Mouse (Mus musculus) myocyte (in vitro differentiated cells): ENCODE measurements around the gene Pcolce2. TPM values are rescaled to one million over a fixed set of nuclear protein-coding genes. Genes with fewer than 3 reads are reported as not detected.

Experiments
- H3K27me3 ChIP-seq: one replicate; pipeline ENCODE4 v1.6.1; 2011; ENCODE audit not compliant: control insufficient read depth, insufficient read depth, insufficient read length
- H3K36me3 ChIP-seq: one replicate; pipeline ENCODE4 v1.6.1; 2011; ENCODE audit not compliant: control insufficient read depth, insufficient read depth
- H3K4me2 ChIP-seq: one replicate; pipeline ENCODE4 v1.6.1; 2011; ENCODE audit warnings: low read depth, control low read depth
- H3K4me3 ChIP-seq: one replicate; pipeline ENCODE4 v1.5.1; 2011; ENCODE audit warnings: mild to moderate bottlenecking, control low read depth, moderate library complexity
- H3K79me2 ChIP-seq: one replicate; pipeline ENCODE4 v1.6.1; 2011; ENCODE audit not compliant: control insufficient read depth, insufficient read depth
- H3ac ChIP-seq: one replicate; pipeline ENCODE4 v1.6.1; 2011; ENCODE audit not compliant: control insufficient read depth, insufficient read length
- CEBPB ChIP-seq: IDR thresholded peaks from 2 replicates; pipeline ENCODE4 v1.6.1; 2011; ENCODE audit warnings: mild to moderate bottlenecking, moderate library complexity; ENCODE audit not compliant: poor library complexity, insufficient read depth, severe bottlenecking
- E2F4 ChIP-seq: IDR thresholded peaks from one replicate; pipeline ENCODE4 v1.6.1; 2011; ENCODE audit warnings: mild to moderate bottlenecking, control low read depth, moderate library complexity; ENCODE audit not compliant: insufficient read depth
- MAX ChIP-seq: IDR thresholded peaks from one replicate; pipeline ENCODE4 v1.6.1; 2011; ENCODE audit warnings: low read depth, mild to moderate bottlenecking, control low read depth
- MYOD1 ChIP-seq, 3 experiments: IDR thresholded peaks; one replicate each; pipeline ENCODE4 v1.6.1; 2011; ENCODE audit warnings: control low read depth in 2 of 3, low read depth in 2 of 3, mild to moderate bottlenecking in 2 of 3, moderate library complexity in 1 of 3; ENCODE audit not compliant: insufficient read length in 2 of 3, control insufficient read depth in 1 of 3
- MYOG ChIP-seq, 3 experiments: IDR thresholded peaks; one replicate each; pipeline ENCODE4 v1.6.1; 2011; ENCODE audit warnings: control low read depth in 2 of 3, low read depth in 2 of 3, mild to moderate bottlenecking in 2 of 3; ENCODE audit not compliant: insufficient read length in 2 of 3, control insufficient read depth in 1 of 3, insufficient read depth in 1 of 3
- POLR2A ChIP-seq: IDR thresholded peaks from one replicate; pipeline ENCODE4 v1.6.1; 2011; ENCODE audit warnings: low read depth, mild to moderate bottlenecking, control low read depth, moderate library complexity; ENCODE audit not compliant: insufficient read length
- POLR2AphosphoS2 ChIP-seq: IDR thresholded peaks from one replicate; pipeline ENCODE4 v1.6.1; 2011; ENCODE audit warnings: low read depth, control low read depth; ENCODE audit not compliant: insufficient read length
- REST ChIP-seq: IDR thresholded peaks from one replicate; pipeline ENCODE4 v1.6.1; 2011; ENCODE audit warnings: mild to moderate bottlenecking, control low read depth, moderate library complexity; ENCODE audit not compliant: insufficient read depth, insufficient read length
- SRF ChIP-seq: IDR thresholded peaks from one replicate; pipeline ENCODE4 v1.6.1; 2011; ENCODE audit warnings: low read depth; ENCODE audit not compliant: control insufficient read depth, insufficient read length
- TCF12 ChIP-seq: IDR thresholded peaks from one replicate; pipeline ENCODE4 v1.6.1; 2011; ENCODE audit warnings: mild to moderate bottlenecking, control low read depth; ENCODE audit not compliant: poor library complexity, insufficient read depth, severe bottlenecking
- TCF3 ChIP-seq: IDR thresholded peaks from one replicate; pipeline ENCODE4 v1.6.1; 2011; ENCODE audit warnings: low read depth, control low read depth; ENCODE audit not compliant: insufficient read length
- USF1 ChIP-seq: IDR thresholded peaks from one replicate; pipeline ENCODE4 v1.6.1; 2011; ENCODE audit warnings: low read depth, mild to moderate bottlenecking, control low read depth, moderate library complexity
- polyA plus RNA-seq: library from polyadenylated mRNA; unstranded; fragments of >200 nt; fragmentation: generic; extraction: Trizol; gene quantifications from one replicate; pipeline ENCODE4 v1.2.1, GENCODE M21; 2012; ENCODE audit warnings: missing spikeins

The Pcolce2 gene
- polyA plus RNA-seq, 1 experiment: 13.9 TPM

GRCm38 (mm10) chr9:95694526-95694925 is 57.1 kb downstream of the Pcolce2 start:
- TF ChIP-seq SRF: no peak
- TF ChIP-seq REST: no peak
- H3K4me2 ChIP-seq: no peak overlapping the region
- no peaks in the 10 kb centered on the region for H3K36me3 ChIP-seq
- H3K79me2 ChIP-seq: no peaks in the 10 kb centered on the region
- no peak overlapping the region for H3ac ChIP-seq
- H3K4me3 ChIP-seq: no peak overlapping the region
- H3K27me3 ChIP-seq: no peaks in the 10 kb centered on the region

- Histone ChIP-seq H3K27me3 (no peaks in the 10 kb centered on the region), H3K4me2 (no peak overlapping the region), H3K36me3 (no peaks in the 10 kb centered on the region), H3ac (no peak overlapping the region), H3K79me2 (no peaks in the 10 kb centered on the region), H3K4me3 (no peak overlapping the region)
- no peak for TF ChIP-seq CEBPB
- TF ChIP-seq REST: no peak
- TF ChIP-seq POLR2AphosphoS2: no peak
- TF ChIP-seq MAX: no peak
- no peak for TF ChIP-seq SRF
- no peak for TF ChIP-seq USF1
- TF ChIP-seq MYOD1 (IDR thresholded peaks at IDR 0.05; ENCODE audit: control insufficient read depth in 1 of 3, insufficient read length in 2 of 3, low read depth in 2 of 3): no peak
- no peak for TF ChIP-seq MYOG (IDR thresholded peaks at IDR 0.05; ENCODE audit: control insufficient read depth in 1 of 3, insufficient read depth in 1 of 3, insufficient read length in 2 of 3, low read depth in 2 of 3)
- TF ChIP-seq TCF3: no peak
These were observed 57.6 kb downstream of the Pcolce2 start for GRCm38 (mm10) chr9:95695023-95695422.

GRCm38 (mm10) chr9:95696581-95696980 is 59.2 kb downstream of the Pcolce2 start:
- no peaks in the 10 kb centered on the region for H3K27me3 ChIP-seq
- no peaks in the 10 kb centered on the region for H3K79me2 ChIP-seq
- TF ChIP-seq REST (no peak), E2F4 (no peak), POLR2A (no peak), MYOD1 (IDR thresholded peaks at IDR 0.05; ENCODE audit: control insufficient read depth in 1 of 3, insufficient read length in 2 of 3, low read depth in 2 of 3) (no peak), TCF3 (no peak), TCF12 (no peak), MAX (no peak), MYOG (IDR thresholded peaks at IDR 0.05; ENCODE audit: control insufficient read depth in 1 of 3, insufficient read depth in 1 of 3, insufficient read length in 2 of 3, low read depth in 2 of 3) (no peak), CEBPB (no peak), SRF (no peak), POLR2AphosphoS2 (no peak), USF1 (no peak)
- no peaks in the 10 kb centered on the region for H3K36me3 ChIP-seq
- H3K4me3 ChIP-seq: no peak overlapping the region
- H3K4me2 ChIP-seq: no peak overlapping the region
- no peak overlapping the region for H3ac ChIP-seq

GRCm38 (mm10) chr9:95697808-95698207 is 60.4 kb downstream of the Pcolce2 start:
- Histone ChIP-seq H3K79me2 (no peaks in the 10 kb centered on the region), H3K36me3 (no peaks in the 10 kb centered on the region), H3K4me2 (no peak overlapping the region), H3K4me3 (no peak overlapping the region), H3K27me3 (no peaks in the 10 kb centered on the region), H3ac (no peak overlapping the region)
- no peak for TF ChIP-seq TCF12

- no peaks in the 10 kb centered on the region for H3K79me2 ChIP-seq
- H3K27me3 ChIP-seq: no peaks in the 10 kb centered on the region
- TF ChIP-seq REST: no peak
- no peak for TF ChIP-seq CEBPB
- no peak for TF ChIP-seq SRF
- TF ChIP-seq MYOG (IDR thresholded peaks at IDR 0.05; ENCODE audit: control insufficient read depth in 1 of 3, insufficient read depth in 1 of 3, insufficient read length in 2 of 3, low read depth in 2 of 3): no peak
- no peak for TF ChIP-seq POLR2AphosphoS2
- TF ChIP-seq POLR2A: no peak
- no peak for TF ChIP-seq TCF12
- no peak for TF ChIP-seq TCF3
- H3K4me3 ChIP-seq: no peak overlapping the region
- no peak overlapping the region for H3ac ChIP-seq
- no peak overlapping the region for H3K4me2 ChIP-seq
- H3K36me3 ChIP-seq: no peaks in the 10 kb centered on the region
These were observed 61.9 kb downstream of the Pcolce2 start for GRCm38 (mm10) chr9:95699273-95699672.

GRCm38 (mm10) chr9:95704078-95704477 is 66.7 kb downstream of the Pcolce2 start:
- no peak overlapping the region for H3K4me3 ChIP-seq
- no peaks in the 10 kb centered on the region for H3K79me2 ChIP-seq
- no peak overlapping the region for H3ac ChIP-seq
- no peak for TF ChIP-seq POLR2A
- TF ChIP-seq USF1: no peak
- TF ChIP-seq POLR2AphosphoS2: no peak
- no peak for TF ChIP-seq E2F4
- no peak for TF ChIP-seq TCF3
- TF ChIP-seq MYOG (IDR thresholded peaks at IDR 0.05; ENCODE audit: control insufficient read depth in 1 of 3, insufficient read depth in 1 of 3, insufficient read length in 2 of 3, low read depth in 2 of 3): no peak
- TF ChIP-seq MAX: no peak
- TF ChIP-seq SRF: no peak
- no peak for TF ChIP-seq TCF12
- no peak for TF ChIP-seq REST
- no peak for TF ChIP-seq MYOD1 (IDR thresholded peaks at IDR 0.05; ENCODE audit: control insufficient read depth in 1 of 3, insufficient read length in 2 of 3, low read depth in 2 of 3)
- no peaks in the 10 kb centered on the region for H3K36me3 ChIP-seq
- H3K27me3 ChIP-seq: no peaks in the 10 kb centered on the region
- H3K4me2 ChIP-seq: no peak overlapping the region
